Mouse (Mus musculus) spleen, adult 2 months (tissue): Measurements from ENCODE around the gene Ccdc87.

Experiments used
- CTCF ChIP-seq: fragments of 200-500 bp; IDR thresholded peaks from 2 replicates; pipeline ENCODE4 v1.5.1; 2011; ENCODE audit warnings: mild to moderate bottlenecking, inconsistent platforms; ENCODE audit not compliant: insufficient read depth, insufficient read length, insufficient replicate concordance; ENCODE audit errors: extremely low read depth
- POLR2A ChIP-seq: fragments of 200-500 bp; IDR thresholded peaks from 2 replicates; pipeline ENCODE4 v1.6.1; 2011; ENCODE audit warnings: low read depth, low read length, inconsistent platforms

GRCm38 (mm10) chr19:4820678-4821303, 18.4 kb upstream of the Ccdc87 start:
- TF ChIP-seq POLR2A = no peak
- TF ChIP-seq CTCF = no peak
